Mouse (Mus musculus) forebrain, embryonic 16.5 days (tissue): Measurements from ENCODE around the gene Gtpbp4. TPM values are rescaled to one million over a fixed set of nuclear protein-coding genes. Genes with fewer than 3 reads are reported as not detected.

Experiments used
- microRNA-seq: library from miRNA; unstranded; fragments of <30 nt; microRNA quantifications from one replicate; pipeline ENCODE4, GENCODE M21; 2017
- polyA plus RNA-seq: library from polyadenylated mRNA; unstranded; fragments of >200 nt; fragmentation: Nextera tagmentation; extraction: Ambion mirVana; gene quantifications from 2 replicates; pipeline ENCODE4 v1.2.1, GENCODE M21; 2015

Gtpbp4 gene
- polyA plus RNA-seq, 1 experiment from 2014 or later: 78.4 TPM

Small RNA genes within 50 kb of the gene (microRNA-seq; reads per million reads assigned to microRNA genes)
- gene Gm22750: not detected

Other genes with a start within 250 kb of the Gtpbp4 start
- gene Wdr37, start 124.2 kb downstream of the Gtpbp4 start, polyA plus RNA-seq: 48.8 and 51.0 TPM in 2 replicates
- gene Idi1, start 110.6 kb downstream of the Gtpbp4 start, polyA plus RNA-seq: 99.8 and 101 TPM in 2 replicates
- gene Gm9745, start 47.9 kb downstream of the Gtpbp4 start, polyA plus RNA-seq: not detected in 2 replicates
- not detected in 2 replicates for gene Idi2, start 43.2 kb downstream of the Gtpbp4 start, polyA plus RNA-seq
- gene Larp4b, start 97.8 kb upstream of the Gtpbp4 start, polyA plus RNA-seq: 42.4 and 46.2 TPM in 2 replicates